Mouse (Mus musculus): Measurements from ENCODE around the gene B3gnt3.

GRCm38 (mm10) chr8:71657816-71658215, 43.8 kb downstream of the B3gnt3 start:
- TF ChIP-seq CTCF (IDR thresholded peaks at IDR 0.05; ENCODE audit: insufficient read depth, low read length) (no peak), POLR2A (IDR thresholded peaks at IDR 0.05; ENCODE audit: borderline replicate concordance, extremely low read depth, low read depth, low read length) (no peak)
